Mouse (Mus musculus) C2C12 (cell line): ENCODE measurements around the gene Prr19.

Experiments used
- CTCF ChIP-seq: IDR thresholded peaks from one replicate; pipeline ENCODE4 v1.5.1; 2011; ENCODE audit not compliant: control insufficient read depth, insufficient read depth, insufficient read length
- FOSL1 ChIP-seq: IDR thresholded peaks from one replicate; pipeline ENCODE4 v1.8.0; 2011; ENCODE audit warnings: mild to moderate bottlenecking, low read length; ENCODE audit not compliant: poor library complexity, insufficient read depth, severe bottlenecking
- MAX ChIP-seq: IDR thresholded peaks from one replicate; pipeline ENCODE4 v1.6.1; 2011; ENCODE audit warnings: mild to moderate bottlenecking, control low read depth
- MYOG ChIP-seq: IDR thresholded peaks from one replicate; pipeline ENCODE4 v1.6.1; 2011; ENCODE audit not compliant: control insufficient read depth, insufficient read length; ENCODE audit errors: extremely low read depth
- USF1 ChIP-seq: IDR thresholded peaks from one replicate; pipeline ENCODE4 v1.6.1; 2011; ENCODE audit warnings: low read depth, mild to moderate bottlenecking, control low read depth, moderate library complexity

DNA sequence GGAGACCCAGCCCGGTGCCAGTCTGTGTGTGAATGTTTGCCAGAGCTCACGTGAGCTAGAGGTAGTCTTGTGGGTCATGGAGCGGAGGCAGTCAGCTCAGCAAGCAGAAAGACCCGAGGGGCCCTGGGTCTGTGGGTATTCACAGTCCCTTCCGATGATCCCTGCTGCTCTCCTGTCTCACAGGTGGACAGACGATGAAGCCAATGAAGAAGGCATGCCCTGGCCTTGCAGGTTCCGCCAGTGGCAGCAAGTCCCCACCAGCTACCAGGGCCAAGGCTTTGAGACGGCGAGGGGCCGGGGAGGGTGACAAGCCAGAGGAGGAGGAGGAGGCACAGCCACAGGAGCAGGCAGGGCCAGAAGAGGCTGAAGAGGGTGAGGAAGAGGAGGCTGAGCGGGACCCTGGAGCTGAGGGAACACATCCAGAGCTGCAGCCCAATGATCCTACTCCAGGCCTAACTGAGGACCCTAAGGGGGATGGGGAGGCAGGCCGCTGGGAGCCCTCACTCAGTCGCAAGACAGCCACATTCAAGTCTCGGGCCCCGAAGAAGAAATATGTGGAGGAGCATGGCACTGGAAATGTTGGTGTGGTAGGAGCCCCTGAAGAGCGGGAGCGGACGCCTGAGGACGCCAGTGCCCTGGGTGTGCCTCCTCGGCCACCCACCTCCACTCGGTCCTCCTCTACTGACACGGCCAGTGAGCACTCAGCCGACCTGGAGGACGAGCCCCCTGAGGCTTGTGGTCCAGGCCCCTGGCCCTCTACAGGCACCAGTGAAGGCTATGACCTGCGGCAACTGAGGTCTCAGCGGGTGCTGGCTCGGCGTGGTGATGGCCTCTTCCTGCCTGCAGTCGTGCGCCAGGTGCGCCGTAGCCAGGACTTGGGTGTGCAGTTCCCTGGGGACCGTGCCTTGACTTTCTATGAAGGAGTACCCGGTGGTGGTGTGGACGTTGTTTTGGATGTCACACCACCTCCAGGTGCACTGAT, 30.3 kb upstream of the Prr19 start:
- TF ChIP-seq CTCF (no peak), MYOG (no peak), USF1 (no peak), MAX (no peak), FOSL1 (no peak)
